Mouse (Mus musculus) forebrain, postnatal 0 days (tissue): ENCODE results near the gene Eef1e1. TPM values are rescaled to one million over a fixed set of nuclear protein-coding genes. Genes with fewer than 3 reads are reported as not detected.

Experiments
- ATAC-seq: fragments of 200-750 bp; cut with Nextera tagmentation; 2 replicates; pipeline ENCODE4 v1.8.0; 2017; ENCODE audit warnings: mild to moderate bottlenecking, moderate library complexity
- DNase-seq: peaks from one replicate; pipeline ENCODE4 v3.0.0-alpha.2; 2015
- H3K27ac ChIP-seq: fragments of 300-500 bp; sonication (generic); 2 replicates; pipeline ENCODE4 v1.5.1; 2014; ENCODE audit warnings: low read depth, mild to moderate bottlenecking, antibody characterized with exemption, low read length, moderate library complexity, mixed read lengths
- H3K27me3 ChIP-seq: fragments of 300-500 bp; sonication (generic); 2 replicates; pipeline ENCODE4 v1.6.1; 2014; ENCODE audit warnings: mild to moderate bottlenecking, low read length, mixed read lengths; ENCODE audit not compliant: insufficient read depth
- H3K36me3 ChIP-seq: fragments of 300-500 bp; sonication (generic); 2 replicates; pipeline ENCODE4 v1.6.1; 2014; ENCODE audit warnings: mild to moderate bottlenecking, moderate library complexity; ENCODE audit not compliant: insufficient read depth
- H3K4me1 ChIP-seq: fragments of 300-500 bp; sonication (generic); 2 replicates; pipeline ENCODE4 v1.6.1; 2014; ENCODE audit warnings: antibody characterized with exemption; ENCODE audit not compliant: insufficient read depth
- H3K4me2 ChIP-seq: fragments of 300-500 bp; sonication (generic); 2 replicates; pipeline ENCODE4 v1.6.1; 2014; ENCODE audit warnings: low read depth, mild to moderate bottlenecking, moderate library complexity
- H3K4me3 ChIP-seq: fragments of 300-500 bp; sonication (generic); 2 replicates; pipeline ENCODE4 v1.5.1; 2014; ENCODE audit warnings: low read depth, low read length, mixed read lengths
- H3K9ac ChIP-seq: fragments of 300-500 bp; sonication (generic); 2 replicates; pipeline ENCODE4 v1.6.1; 2014; ENCODE audit warnings: mild to moderate bottlenecking
- H3K9me3 ChIP-seq: fragments of 300-500 bp; sonication (generic); 2 replicates; pipeline ENCODE4 v1.6.1; 2016; ENCODE audit warnings: low read length
- CTCF ChIP-seq: sonication (generic); IDR thresholded peaks from 2 replicates; pipeline ENCODE4 v1.5.1; 2016; ENCODE audit warnings: antibody characterized with exemption, control low read depth, low read depth
- WGBS: fragments of 180-500 bp; shearing (Covaris S2); extraction: QIAGEN DNeasy Blood & Tissue Kit; methylation state at CpG from one replicate; pipeline ENCODE4 v1.1.7; 2014; 5-methylcytosine and 5-hydroxymethylcytosine counted together
- polyA plus RNA-seq: library from polyadenylated mRNA; unstranded; fragments of >200 nt; fragmentation: Nextera tagmentation; extraction: Ambion mirVana; gene quantifications from 2 replicates; pipeline ENCODE4 v1.2.1, GENCODE M21; 2015
- total RNA-seq: library from RNA; depleted of rRNA; stranded (reverse); fragments of >200 nt; gene quantifications from 2 replicates; pipeline ENCODE4 v1.2.3, GENCODE M21; 2014

Gene Eef1e1
- total and polyA plus RNA-seq, 2 experiments from 2014 or later, result 46.3 to 106 TPM

- 94% methylated on average over 8 of the region's 8 CpGs for WGBS
- H3K9ac ChIP-seq, result no peak overlapping the region
- no peaks in the 10 kb centered on the region for H3K27me3 ChIP-seq
- ATAC-seq, result no peak
- no peaks in the 10 kb centered on the region for H3K4me1 ChIP-seq
- no peak overlapping the region for H3K4me2 ChIP-seq
- no peak overlapping the region for H3K27ac ChIP-seq
- peaks cover 9% of the 10 kb centered on the region; the same call in 1 of the 2 replicates for H3K36me3 ChIP-seq
- no peaks in the 10 kb centered on the region for H3K9me3 ChIP-seq
- no peak for DNase-seq
- no peak for TF ChIP-seq CTCF
- H3K4me3 ChIP-seq, result no peak overlapping the region
Measured at GRCm38 (mm10) chr13:38613583-38613982, 45.3 kb downstream of the Eef1e1 start.

- no peak for TF ChIP-seq CTCF
Measured at GRCm38 (mm10) chr13:38612608-38613007, 46.2 kb downstream of the Eef1e1 start.

GRCm38 (mm10) chr13:38612179-38612578, 46.7 kb downstream of the Eef1e1 start:
- DNase-seq, result no peak
- peaks cover 9% of the 10 kb centered on the region; the same call in 1 of the 2 replicates for H3K36me3 ChIP-seq
- no peaks in the 10 kb centered on the region for H3K9me3 ChIP-seq
- H3K9ac ChIP-seq, result no peak overlapping the region
- H3K4me2 ChIP-seq, result no peak overlapping the region
- H3K4me3 ChIP-seq, result no peak overlapping the region
- no peak for ATAC-seq
- 96% methylated on average over 4 of the region's 4 CpGs for WGBS
- no peak for TF ChIP-seq CTCF
- no peak overlapping the region for H3K27ac ChIP-seq
- H3K27me3 ChIP-seq, result no peaks in the 10 kb centered on the region
- no peaks in the 10 kb centered on the region for H3K4me1 ChIP-seq

More at GRCm38 (mm10) chr13:38612608-38613007, 46.2 kb downstream of the Eef1e1 start:
- Histone ChIP-seq H3K4me3 (no peak overlapping the region), H3K4me2 (no peak overlapping the region), H3K9ac (no peak overlapping the region), H3K9me3 (no peaks in the 10 kb centered on the region), H3K4me1 (no peaks in the 10 kb centered on the region), H3K36me3 (peaks cover 9% of the 10 kb centered on the region; the same call in 1 of the 2 replicates), H3K27ac (no peak overlapping the region), H3K27me3 (no peaks in the 10 kb centered on the region)
- ATAC-seq (no peak), DNase-seq (no peak)
- WGBS, result 94% methylated on average over 9 of the region's 9 CpGs

GRCm38 (mm10) chr13:38610336-38610735, 48.5 kb downstream of the Eef1e1 start:
- H3K4me1 ChIP-seq, result no peaks in the 10 kb centered on the region
- ATAC-seq (no peak), DNase-seq (no peak)
- no peak overlapping the region for H3K4me3 ChIP-seq
- no peak for TF ChIP-seq CTCF
- H3K27ac ChIP-seq, result no peak overlapping the region
- H3K27me3 ChIP-seq, result no peaks in the 10 kb centered on the region
- peaks cover 11% of the 10 kb centered on the region; the same call in 1 of the 2 replicates for H3K36me3 ChIP-seq
- no peaks in the 10 kb centered on the region for H3K9me3 ChIP-seq
- no peak overlapping the region for H3K4me2 ChIP-seq
- no peak overlapping the region for H3K9ac ChIP-seq
- WGBS, result 86% methylated on average over 6 of the region's 6 CpGs

- ATAC-seq, result no peak
- Histone ChIP-seq H3K27ac (no peak overlapping the region), H3K4me3 (no peak overlapping the region), H3K9ac (no peak overlapping the region), H3K4me2 (no peak overlapping the region), H3K4me1 (no peaks in the 10 kb centered on the region), H3K9me3 (no peaks in the 10 kb centered on the region), H3K36me3 (peaks cover 3% of the 10 kb centered on the region; the same call in 1 of the 2 replicates), H3K27me3 (no peaks in the 10 kb centered on the region)
- 91% methylated on average over 6 of the region's 6 CpGs for WGBS
- DNase-seq, result no peak
- no peak for TF ChIP-seq CTCF
Measured at GRCm38 (mm10) chr13:38607130-38607529, 51.7 kb downstream of the Eef1e1 start.

GRCm38 (mm10) chr13:38605353-38605752, 53.5 kb downstream of the Eef1e1 start:
- H3K4me1 ChIP-seq, result no peaks in the 10 kb centered on the region

GRCm38 (mm10) chr13:38602966-38603365, 55.9 kb downstream of the Eef1e1 start:
- no peak overlapping the region for H3K9ac ChIP-seq
- H3K27ac ChIP-seq, result no peak overlapping the region
- TF ChIP-seq CTCF, result no peak
- H3K4me3 ChIP-seq, result no peak overlapping the region
- DNase-seq (no peak), ATAC-seq (no peak)
- no peak overlapping the region for H3K4me2 ChIP-seq
- no peaks in the 10 kb centered on the region for H3K27me3 ChIP-seq
- WGBS, result 77% methylated on average over 13 of the region's 13 CpGs
- H3K9me3 ChIP-seq, result no peaks in the 10 kb centered on the region
- H3K36me3 ChIP-seq, result peaks cover 9% of the 10 kb centered on the region; the same call in 1 of the 2 replicates
- H3K4me1 ChIP-seq, result no peaks in the 10 kb centered on the region

More at GRCm38 (mm10) chr13:38605353-38605752, 53.5 kb downstream of the Eef1e1 start:
- Histone ChIP-seq H3K9ac (no peak overlapping the region), H3K4me2 (no peak overlapping the region), H3K9me3 (no peaks in the 10 kb centered on the region), H3K27me3 (no peaks in the 10 kb centered on the region), H3K36me3 (peaks cover 8% of the 10 kb centered on the region; the same call in 1 of the 2 replicates), H3K4me3 (no peak overlapping the region), H3K27ac (no peak overlapping the region)
- no peak for DNase-seq
- TF ChIP-seq CTCF, result no peak
- 66% methylated on average over 6 of the region's 6 CpGs for WGBS
- no peak; the same call in 1 of the 2 replicates for ATAC-seq
